Mouse (Mus musculus): ENCODE measurements around the gene Tmem210. TPM values are rescaled to one million over a fixed set of nuclear protein-coding genes. Genes with fewer than 3 reads are reported as not detected.

Gene Tmem210
- polyA plus RNA-seq, 1 experiment from 2014 or later: not detected

DNA sequence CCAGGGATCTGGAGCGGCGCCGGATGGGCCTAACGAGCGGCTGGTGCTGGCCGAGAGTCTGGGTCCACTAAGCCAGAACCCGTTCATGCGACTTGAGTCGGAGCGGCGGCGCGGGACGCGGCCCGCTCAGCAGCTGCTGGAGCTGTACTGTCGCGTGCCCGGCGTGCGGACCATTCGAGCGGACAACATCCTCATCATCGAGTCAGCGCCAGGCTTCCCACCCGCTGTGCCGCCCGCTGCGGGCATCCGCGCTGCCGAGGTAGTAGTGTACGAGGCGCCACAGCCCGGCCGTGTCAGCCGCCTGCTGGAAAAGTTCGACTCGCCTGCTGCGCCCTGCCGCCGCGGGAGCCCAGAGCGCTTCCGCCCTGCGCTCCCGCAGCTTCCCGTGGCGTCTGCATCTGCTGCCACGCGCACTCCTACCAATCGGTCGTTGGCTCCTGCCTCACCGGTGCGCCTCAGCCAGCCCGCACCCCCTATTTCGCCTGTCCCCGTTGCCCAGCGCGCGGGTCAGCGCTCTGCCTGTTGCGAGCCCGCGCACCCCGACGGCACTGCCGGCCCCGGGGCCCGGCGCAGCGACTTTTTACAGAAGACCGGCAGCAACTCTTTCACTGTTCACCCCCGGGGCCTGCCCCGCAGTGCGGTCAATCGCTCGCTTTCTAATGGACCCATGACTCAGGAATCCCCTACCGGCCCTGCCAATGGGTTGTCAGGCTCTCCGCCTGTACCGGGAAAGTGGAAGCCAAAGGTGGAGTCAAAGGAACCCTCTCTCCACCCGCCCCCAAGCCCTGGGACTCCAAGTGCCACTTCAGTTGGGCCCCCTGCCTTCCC is 24.9 kb upstream of the Tmem210 start:
- peak overlapping the region; percentile 63 for H3K9ac ChIP-seq (ENCODE audit: low read length)
- peak overlapping the region; percentile 77 for H3K4me3 ChIP-seq (ENCODE audit: low read depth, low read length)
- H3K9me3 ChIP-seq (ENCODE audit: control insufficient read depth, low read length): no peaks in the 10 kb centered on the region
- peaks cover 16% of the 10 kb centered on the region for H3K4me1 ChIP-seq (replicated peaks; ENCODE audit: control insufficient read depth, insufficient read depth, low read length)
- peak overlapping the region; percentile 100 for H3K4me2 ChIP-seq (ENCODE audit: low read depth, low read length, severe bottlenecking)
- no peaks in the 10 kb centered on the region for H3K36me3 ChIP-seq (ENCODE audit: control insufficient read depth, insufficient read depth, low read length)
- H3K27me3 ChIP-seq (ENCODE audit: control insufficient read depth, insufficient read depth, low read length): peaks cover 16% of the 10 kb centered on the region
- no peak overlapping the region for H3K27ac ChIP-seq (ENCODE audit: low read depth, low read length)
- WGBS: under 1% methylated on average over 81 of the region's 82 CpGs
- peak; percentile 56 for ATAC-seq (replicated peaks; ENCODE audit: low FRiP score)
- DNase-seq (ENCODE audit: low spot score): peak; percentile 77

DNA sequence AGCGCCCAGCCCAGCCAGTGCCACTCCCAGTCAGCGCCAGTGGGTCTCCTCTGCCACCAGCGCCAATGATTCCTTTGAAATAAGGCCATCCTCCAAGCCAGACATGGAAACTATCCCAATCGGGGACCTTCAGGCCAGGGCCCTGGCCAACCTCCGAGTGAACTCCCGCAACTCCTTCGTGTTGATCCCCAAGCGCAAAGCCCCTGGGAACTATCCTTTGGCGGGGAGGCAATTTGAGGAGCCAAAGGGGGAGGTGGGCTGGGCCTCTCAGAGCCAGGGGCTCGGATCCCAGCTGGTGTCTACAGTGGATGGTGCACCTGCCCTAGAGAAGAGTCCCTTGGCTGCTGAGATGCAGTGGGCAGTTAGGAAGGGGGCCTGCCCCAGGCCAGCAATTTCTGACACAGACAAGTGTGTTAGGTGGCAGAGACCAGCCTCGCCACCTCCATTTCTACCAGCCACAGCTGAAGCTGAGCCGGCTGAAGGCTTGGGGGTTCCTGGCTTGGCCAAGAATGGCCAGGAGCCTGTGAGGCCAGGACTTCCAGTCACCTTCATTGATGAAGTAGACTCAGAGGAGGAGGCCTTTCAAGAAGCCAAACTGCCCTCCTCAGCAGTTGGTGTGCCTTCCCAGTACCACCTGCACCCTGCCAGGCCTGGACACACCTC is 24.2 kb upstream of the Tmem210 start:
- Histone ChIP-seq H3K4me2 (ENCODE audit: low read depth, low read length, severe bottlenecking) (peak overlapping the region; percentile 100), H3K9ac (ENCODE audit: low read length) (peak overlapping the region; percentile 63), H3K9me3 (ENCODE audit: control insufficient read depth, low read length) (no peaks in the 10 kb centered on the region), H3K4me1 (replicated peaks; ENCODE audit: control insufficient read depth, insufficient read depth, low read length) (peaks cover 16% of the 10 kb centered on the region), H3K4me3 (ENCODE audit: low read depth, low read length) (peak overlapping the region; percentile 77), H3K27me3 (ENCODE audit: control insufficient read depth, insufficient read depth, low read length) (peaks cover 16% of the 10 kb centered on the region), H3K27ac (ENCODE audit: low read depth, low read length) (no peak overlapping the region), H3K36me3 (ENCODE audit: control insufficient read depth, insufficient read depth, low read length) (no peaks in the 10 kb centered on the region)
- ATAC-seq (replicated peaks; ENCODE audit: low FRiP score) (no peak), DNase-seq (ENCODE audit: low spot score) (no peak)
- WGBS: 23% methylated on average over 12 of the region's 12 CpGs

DNA sequence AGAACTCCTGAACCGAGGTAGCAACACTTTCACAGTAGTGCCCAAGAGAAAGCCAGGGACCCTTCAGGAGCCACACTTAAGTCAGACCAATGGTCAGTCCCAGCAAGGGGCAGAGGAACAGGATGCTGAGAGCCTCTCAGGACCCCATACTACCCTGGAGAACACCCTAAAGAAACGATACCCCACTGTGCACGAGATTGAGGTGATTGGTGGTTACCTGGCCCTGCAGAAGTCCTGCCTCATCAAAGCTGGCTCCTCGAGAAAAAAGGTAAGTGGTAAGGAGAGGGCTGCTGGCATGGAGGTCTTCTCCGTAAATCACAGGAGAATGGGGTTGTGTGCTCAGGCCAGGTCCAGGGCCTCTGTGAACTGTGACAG is 23.7 kb upstream of the Tmem210 start:
- Histone ChIP-seq H3K36me3 (ENCODE audit: control insufficient read depth, insufficient read depth, low read length) (no peaks in the 10 kb centered on the region), H3K4me2 (ENCODE audit: low read depth, low read length, severe bottlenecking) (no peak overlapping the region), H3K9ac (ENCODE audit: low read length) (peak overlapping the region; percentile 63; the same call in 1 of the 2 replicates), H3K4me3 (ENCODE audit: low read depth, low read length) (no peak overlapping the region), H3K27me3 (ENCODE audit: control insufficient read depth, insufficient read depth, low read length) (peaks cover 16% of the 10 kb centered on the region), H3K27ac (ENCODE audit: low read depth, low read length) (no peak overlapping the region), H3K9me3 (ENCODE audit: control insufficient read depth, low read length) (no peaks in the 10 kb centered on the region), H3K4me1 (replicated peaks; ENCODE audit: control insufficient read depth, insufficient read depth, low read length) (peaks cover 16% of the 10 kb centered on the region)
- no peak for DNase-seq (ENCODE audit: low spot score)
- WGBS: 83% methylated on average over 5 of the region's 5 CpGs
- ATAC-seq (replicated peaks; ENCODE audit: low FRiP score): no peak

DNA sequence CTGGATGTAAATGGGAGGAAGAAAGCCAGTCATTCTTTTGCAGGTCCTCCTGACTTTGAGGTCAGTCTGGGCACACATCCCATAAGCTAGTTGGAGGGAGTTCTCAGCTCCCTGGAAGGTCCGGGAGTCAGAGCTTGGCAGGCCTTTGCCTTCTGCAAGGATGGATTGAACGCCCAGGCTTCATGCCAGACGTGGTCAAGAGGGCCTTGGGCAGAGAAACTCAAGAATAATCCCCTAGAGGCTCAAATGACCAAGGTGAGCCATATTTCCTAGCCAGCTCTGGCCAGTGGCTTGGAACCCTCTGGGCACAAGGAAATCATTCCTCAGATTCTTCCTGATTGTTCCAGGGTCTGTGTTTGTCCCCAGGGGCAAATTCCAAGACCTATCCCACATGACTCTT is 23.1 kb upstream of the Tmem210 start:
- H3K4me1 ChIP-seq (replicated peaks; ENCODE audit: control insufficient read depth, insufficient read depth, low read length): peaks cover 16% of the 10 kb centered on the region
- DNase-seq (ENCODE audit: low spot score) (no peak), ATAC-seq (replicated peaks; ENCODE audit: low FRiP score) (no peak)
- H3K27ac ChIP-seq (ENCODE audit: low read depth, low read length): no peak overlapping the region
- no peaks in the 10 kb centered on the region for H3K36me3 ChIP-seq (ENCODE audit: control insufficient read depth, insufficient read depth, low read length)
- no peak overlapping the region for H3K4me2 ChIP-seq (ENCODE audit: low read depth, low read length, severe bottlenecking)
- H3K9me3 ChIP-seq (ENCODE audit: control insufficient read depth, low read length): no peaks in the 10 kb centered on the region
- 80% methylated on average over 3 of the region's 3 CpGs for WGBS
- H3K9ac ChIP-seq (ENCODE audit: low read length): no peak overlapping the region
- peaks cover 16% of the 10 kb centered on the region for H3K27me3 ChIP-seq (ENCODE audit: control insufficient read depth, insufficient read depth, low read length)
- H3K4me3 ChIP-seq (ENCODE audit: low read depth, low read length): no peak overlapping the region

DNA sequence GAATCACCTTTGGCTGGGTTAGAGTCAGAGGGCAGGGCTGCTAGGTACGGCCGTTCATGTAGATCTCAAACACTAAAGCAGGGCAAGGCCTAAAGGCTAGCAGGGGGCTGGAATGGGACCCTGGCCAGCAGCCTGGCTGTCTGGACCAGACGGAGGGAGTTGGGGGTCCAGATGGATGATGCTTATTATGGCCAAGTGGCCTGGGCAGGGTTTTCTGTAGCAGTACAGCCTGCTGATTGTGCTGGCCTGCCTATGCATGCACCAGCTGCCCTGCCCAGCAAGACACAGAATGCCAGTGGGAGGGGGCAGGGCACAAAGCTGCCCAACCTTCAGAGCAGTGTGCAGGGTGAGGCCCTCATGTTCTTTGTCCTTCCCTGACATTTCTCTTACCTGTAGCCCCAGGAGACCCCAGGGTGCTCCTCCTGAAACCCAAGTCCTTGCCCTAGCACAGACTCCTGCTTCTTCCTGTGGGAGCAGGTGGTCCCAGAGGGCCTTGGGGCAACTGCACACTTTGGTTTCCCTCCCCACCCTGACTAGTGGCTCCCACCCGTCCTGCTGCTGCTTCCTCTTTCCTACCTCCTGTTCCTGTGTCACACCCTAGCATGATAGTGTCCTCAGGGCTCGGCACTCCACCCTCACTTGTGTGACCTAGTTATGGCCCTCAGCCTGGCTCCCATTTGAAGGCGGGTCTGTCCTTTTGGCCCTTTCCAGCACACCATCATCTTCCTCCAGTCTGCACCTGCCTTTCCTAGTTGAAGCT is 21.9 kb upstream of the Tmem210 start:
- WGBS: 80% methylated on average over 6 of the region's 6 CpGs
- Histone ChIP-seq H3K9me3 (ENCODE audit: control insufficient read depth, low read length) (no peaks in the 10 kb centered on the region), H3K4me1 (replicated peaks; ENCODE audit: control insufficient read depth, insufficient read depth, low read length) (peaks cover 19% of the 10 kb centered on the region), H3K27me3 (ENCODE audit: control insufficient read depth, insufficient read depth, low read length) (peaks cover 16% of the 10 kb centered on the region), H3K4me3 (ENCODE audit: low read depth, low read length) (no peak overlapping the region), H3K36me3 (ENCODE audit: control insufficient read depth, insufficient read depth, low read length) (no peaks in the 10 kb centered on the region; the same call in 1 of the 2 replicates), H3K4me2 (ENCODE audit: low read depth, low read length, severe bottlenecking) (no peak overlapping the region), H3K27ac (ENCODE audit: low read depth, low read length) (no peak overlapping the region), H3K9ac (ENCODE audit: low read length) (peak overlapping the region; percentile 27; the same call in 1 of the 2 replicates)
- no peak for ATAC-seq (replicated peaks; ENCODE audit: low FRiP score)
- no peak for DNase-seq (ENCODE audit: low spot score)

DNA sequence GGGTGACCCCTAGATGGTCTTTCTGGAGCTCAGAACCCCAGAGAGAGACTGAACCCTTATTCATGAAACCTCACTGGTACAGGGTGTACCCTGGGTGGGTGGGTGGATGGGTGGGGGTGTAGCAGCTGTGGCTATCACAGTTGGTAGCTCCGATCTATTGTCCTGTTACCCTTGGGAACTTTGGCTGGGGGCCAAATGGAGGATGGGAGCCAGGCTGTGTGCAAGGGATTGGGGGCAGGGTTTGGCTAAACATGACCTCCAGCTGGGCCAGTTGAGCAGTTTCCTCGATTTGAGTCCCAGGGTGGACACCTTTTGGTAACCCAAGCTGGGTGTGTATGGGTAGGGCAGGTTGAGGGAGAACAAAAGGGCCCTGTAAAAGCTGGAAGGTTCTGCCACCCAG is 21.2 kb upstream of the Tmem210 start:
- Histone ChIP-seq H3K9ac (ENCODE audit: low read length) (no peak overlapping the region), H3K36me3 (ENCODE audit: control insufficient read depth, insufficient read depth, low read length) (no peaks in the 10 kb centered on the region; the same call in 1 of the 2 replicates), H3K9me3 (ENCODE audit: control insufficient read depth, low read length) (no peaks in the 10 kb centered on the region), H3K27me3 (ENCODE audit: control insufficient read depth, insufficient read depth, low read length) (peaks cover 16% of the 10 kb centered on the region), H3K4me1 (replicated peaks; ENCODE audit: control insufficient read depth, insufficient read depth, low read length) (peaks cover 26% of the 10 kb centered on the region), H3K27ac (ENCODE audit: low read depth, low read length) (no peak overlapping the region), H3K4me2 (ENCODE audit: low read depth, low read length, severe bottlenecking) (no peak overlapping the region), H3K4me3 (ENCODE audit: low read depth, low read length) (no peak overlapping the region)
- ATAC-seq (replicated peaks; ENCODE audit: low FRiP score) (no peak), DNase-seq (ENCODE audit: low spot score) (no peak)
- WGBS: 61% methylated on average over 2 of the region's 2 CpGs

DNA sequence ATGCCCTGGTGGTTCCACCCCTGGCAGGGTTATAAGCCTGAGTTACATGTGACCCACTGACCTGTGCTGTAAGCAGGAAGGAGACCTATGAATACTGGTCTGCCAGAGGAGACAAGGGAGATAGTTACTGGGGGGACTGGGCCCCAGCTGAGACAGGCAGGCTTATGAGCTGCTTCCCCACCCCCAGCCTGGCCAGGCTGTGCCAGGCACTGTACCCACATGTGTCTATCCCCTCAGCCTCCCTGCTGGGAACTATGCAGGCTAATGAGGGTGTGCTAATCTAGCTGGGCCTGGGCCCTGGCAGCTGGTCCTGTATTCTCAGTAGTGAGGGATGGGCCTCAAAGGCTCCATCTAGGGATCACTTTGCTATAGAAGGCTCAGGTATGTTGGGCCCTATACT is 20.7 kb upstream of the Tmem210 start:
- ATAC-seq (replicated peaks; ENCODE audit: low FRiP score) (no peak), DNase-seq (ENCODE audit: low spot score) (no peak)
- Histone ChIP-seq H3K9ac (ENCODE audit: low read length) (no peak overlapping the region), H3K27ac (ENCODE audit: low read depth, low read length) (no peak overlapping the region), H3K9me3 (ENCODE audit: control insufficient read depth, low read length) (no peaks in the 10 kb centered on the region), H3K27me3 (ENCODE audit: control insufficient read depth, insufficient read depth, low read length) (peaks cover 16% of the 10 kb centered on the region), H3K4me3 (ENCODE audit: low read depth, low read length) (no peak overlapping the region), H3K4me2 (ENCODE audit: low read depth, low read length, severe bottlenecking) (no peak overlapping the region), H3K36me3 (ENCODE audit: control insufficient read depth, insufficient read depth, low read length) (no peaks in the 10 kb centered on the region; the same call in 1 of the 2 replicates), H3K4me1 (replicated peaks; ENCODE audit: control insufficient read depth, insufficient read depth, low read length) (peaks cover 26% of the 10 kb centered on the region)

DNA sequence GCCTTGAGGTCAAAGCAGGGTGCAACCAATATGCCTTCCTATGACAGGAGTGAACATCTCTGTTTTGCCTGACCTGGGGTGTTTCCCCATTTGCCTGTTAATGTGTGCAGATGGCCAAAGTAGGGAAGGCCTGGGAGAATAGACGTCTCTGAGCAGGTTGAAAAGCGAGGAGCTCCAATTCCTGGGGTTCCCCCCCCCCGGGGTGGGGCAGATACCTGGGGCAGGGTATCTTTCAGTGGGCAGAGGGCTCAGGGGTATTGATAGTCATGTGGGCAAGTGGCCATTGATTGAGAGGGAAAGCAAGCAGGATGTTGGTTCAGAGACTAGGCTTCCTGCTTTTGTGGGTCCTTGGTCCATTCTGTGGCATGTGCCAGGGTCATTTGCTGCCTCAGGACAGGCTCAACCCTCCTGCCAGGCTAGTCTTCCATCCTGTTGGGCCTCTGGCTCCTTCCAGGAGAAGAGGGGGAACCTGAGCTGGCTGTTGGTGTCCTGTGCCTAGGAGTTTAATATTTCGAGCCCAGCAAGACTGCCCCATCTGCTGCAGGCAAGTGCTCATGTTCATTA is 20.1 kb upstream of the Tmem210 start:
- ATAC-seq (replicated peaks; ENCODE audit: low FRiP score) (no peak), DNase-seq (ENCODE audit: low spot score) (no peak)
- H3K4me2 ChIP-seq (ENCODE audit: low read depth, low read length, severe bottlenecking): no peak overlapping the region
- H3K36me3 ChIP-seq (ENCODE audit: control insufficient read depth, insufficient read depth, low read length): no peaks in the 10 kb centered on the region; the same call in 1 of the 2 replicates
- peaks cover 26% of the 10 kb centered on the region for H3K4me1 ChIP-seq (replicated peaks; ENCODE audit: control insufficient read depth, insufficient read depth, low read length)
- H3K9ac ChIP-seq (ENCODE audit: low read length): no peak overlapping the region
- peaks cover 16% of the 10 kb centered on the region for H3K27me3 ChIP-seq (ENCODE audit: control insufficient read depth, insufficient read depth, low read length)
- WGBS: 75% methylated on average over 4 of the region's 4 CpGs
- no peak overlapping the region for H3K4me3 ChIP-seq (ENCODE audit: low read depth, low read length)
- no peak overlapping the region for H3K27ac ChIP-seq (ENCODE audit: low read depth, low read length)
- H3K9me3 ChIP-seq (ENCODE audit: control insufficient read depth, low read length): no peaks in the 10 kb centered on the region
